Mouse (Mus musculus) erythroblast, embryonic 14.5 days (primary cell): Measurements from ENCODE around the gene Sec14l4.

Experiments
- GATA1 ChIP-seq: IDR thresholded peaks from 2 replicates; pipeline ENCODE4 v1.6.1; 2012; ENCODE audit warnings: low read length, inconsistent platforms, mixed read lengths
- TAL1 ChIP-seq: IDR thresholded peaks from 3 replicates; pipeline ENCODE4 v1.6.1; 2012; ENCODE audit warnings: low read length, inconsistent platforms, mixed read lengths

DNA sequence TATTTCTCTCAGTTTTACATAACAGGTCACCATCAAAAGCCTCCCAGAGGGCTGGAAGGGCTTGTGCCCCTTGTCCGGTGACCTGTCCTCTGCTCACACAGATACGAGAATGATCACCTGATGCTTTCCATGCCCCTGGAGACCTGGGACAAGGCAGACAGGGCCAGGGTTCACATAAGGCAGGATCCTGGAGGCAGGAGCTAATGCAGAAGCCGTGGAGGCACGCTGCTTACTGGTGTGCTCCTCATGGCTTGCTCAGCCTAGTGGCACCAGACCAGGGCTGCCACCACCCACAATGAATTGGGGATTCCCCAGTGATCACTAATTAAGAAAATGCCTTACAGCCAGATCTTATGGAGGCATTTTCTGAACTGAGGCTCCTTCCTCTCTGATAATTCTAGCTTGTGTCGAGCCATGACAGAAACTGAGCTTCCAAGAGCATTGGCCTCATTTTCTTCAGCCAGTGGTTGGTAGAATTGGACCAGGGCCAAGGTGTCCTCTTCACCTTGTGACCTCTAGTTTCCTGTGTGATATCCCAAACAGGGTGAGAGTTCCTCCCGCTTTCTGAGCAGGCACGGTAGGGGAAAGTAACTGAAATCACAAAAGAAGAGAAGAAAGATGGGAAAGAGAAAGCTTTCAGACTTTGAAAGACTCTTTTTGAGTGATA, 47.1 kb downstream of the Sec14l4 start:
- TF ChIP-seq GATA1: no peak
- TF ChIP-seq TAL1: no peak
